Mouse (Mus musculus) erythroid progenitor cell, adult 5-6 weeks (primary cell): Measurements from ENCODE around the gene Polr2i. TPM values are rescaled to one million over a fixed set of nuclear protein-coding genes. Genes with fewer than 3 reads are reported as not detected.
A peak's percentile ranks its signal among the peaks of the same experiment; 100 is the strongest.
"Not testable (repeated sequence)": the region's sequence is repeated elsewhere in the genome, so short reads cannot be mapped to it uniquely, and the experiment has no call there.

Experiments used
- ATAC-seq: replicated peaks from 2 replicates; pipeline ENCODE4 v1.8.0; 2016; ENCODE audit warnings: moderate number of reproducible peaks, mild to moderate bottlenecking, moderate TSS enrichment, inconsistent platforms; ENCODE audit not compliant: poor library complexity, low FRiP score, severe bottlenecking
- total RNA-seq, 2 experiments: library from RNA; stranded (forward) in 1 of 2; stranded (reverse) in 1 of 2; fragments of 150-400 nt in 1 of 2; fragments of 186-747, 209-891 nt in 1 of 2; gene quantifications; 2 replicates each; pipeline versions ENCODE4 v1.2.3 to v1.2.4; 2015 to 2017; ENCODE audit warnings: low replicate concordance in 2 of 2

The Polr2i gene
- total RNA-seq (2015; ENCODE audit: low replicate concordance): 18.4 and 35.0 TPM in 2 replicates
- 0.76 and 26.8 TPM in 2 replicates for total RNA-seq (2017; ENCODE audit: low replicate concordance)

- peak; percentile 93 for ATAC-seq
Measured at GRCm38 (mm10) chr7:30231669-30232454, at the start of gene Polr2i, which contains the start of gene Tbcb. Polr2i (plus strand) TSS chr7:30231948. Tbcb (minus strand) TSS chr7:30232272.

- not testable (repeated sequence) for ATAC-seq
Measured at GRCm38 (mm10) chr7:30183189-30183588, 48.6 kb upstream of the Polr2i start.

- ATAC-seq: peak; percentile 86
Measured at GRCm38 (mm10) chr7:30183879-30184289, 47.9 kb upstream of the Polr2i start, which contains the start of gene Cox7a1. Cox7a1 (plus strand) TSS chr7:30184144.

GRCm38 (mm10) chr7:30184641-30185348 is 47.0 kb upstream of the Polr2i start:
- no peak for ATAC-seq

- no peak for ATAC-seq
Measured at GRCm38 (mm10) chr7:30188344-30189115, 43.2 kb upstream of the Polr2i start.

GRCm38 (mm10) chr7:30189116-30189491 is 42.6 kb upstream of the Polr2i start:
- ATAC-seq: no peak

- no peak for ATAC-seq
Measured at GRCm38 (mm10) chr7:30192088-30192487, 39.7 kb upstream of the Polr2i start.

GRCm38 (mm10) chr7:30193013-30193412 is 38.7 kb upstream of the Polr2i start:
- no peak for ATAC-seq

GRCm38 (mm10) chr7:30193581-30194100 is 38.1 kb upstream of the Polr2i start:
- peak; percentile 84 for ATAC-seq

- peak; percentile 43 for ATAC-seq
Measured at GRCm38 (mm10) chr7:30194101-30194831, 37.5 kb upstream of the Polr2i start.

- peak; percentile 88 for ATAC-seq
Measured at GRCm38 (mm10) chr7:30194884-30195283, 36.9 kb upstream of the Polr2i start.

- ATAC-seq: no peak
Measured at GRCm38 (mm10) chr7:30195461-30195860, 36.3 kb upstream of the Polr2i start.

- ATAC-seq: no peak
Measured at GRCm38 (mm10) chr7:30196171-30196570, 35.6 kb upstream of the Polr2i start.

GRCm38 (mm10) chr7:30197592-30198129 is 34.1 kb upstream of the Polr2i start:
- no peak for ATAC-seq

- peak; percentile 50 for ATAC-seq
Measured at GRCm38 (mm10) chr7:30198481-30198971, 33.2 kb upstream of the Polr2i start, which contains the start of gene Capns1. Capns1 (minus strand) TSS chr7:30198811.

GRCm38 (mm10) chr7:30199498-30200139 is 32.1 kb upstream of the Polr2i start:
- ATAC-seq: no peak

GRCm38 (mm10) chr7:30200200-30200599 is 31.5 kb upstream of the Polr2i start:
- no peak for ATAC-seq

- ATAC-seq: not testable (repeated sequence)
Measured at GRCm38 (mm10) chr7:30200661-30201060, 31.1 kb upstream of the Polr2i start.
